Mouse (Mus musculus): ENCODE measurements around the gene Olfr281. TPM values are rescaled to one million over a fixed set of nuclear protein-coding genes. Genes with fewer than 3 reads are reported as not detected.

Olfr281 gene
- polyA plus RNA-seq, 1 experiment from 2014 or later: not detected

DNA sequence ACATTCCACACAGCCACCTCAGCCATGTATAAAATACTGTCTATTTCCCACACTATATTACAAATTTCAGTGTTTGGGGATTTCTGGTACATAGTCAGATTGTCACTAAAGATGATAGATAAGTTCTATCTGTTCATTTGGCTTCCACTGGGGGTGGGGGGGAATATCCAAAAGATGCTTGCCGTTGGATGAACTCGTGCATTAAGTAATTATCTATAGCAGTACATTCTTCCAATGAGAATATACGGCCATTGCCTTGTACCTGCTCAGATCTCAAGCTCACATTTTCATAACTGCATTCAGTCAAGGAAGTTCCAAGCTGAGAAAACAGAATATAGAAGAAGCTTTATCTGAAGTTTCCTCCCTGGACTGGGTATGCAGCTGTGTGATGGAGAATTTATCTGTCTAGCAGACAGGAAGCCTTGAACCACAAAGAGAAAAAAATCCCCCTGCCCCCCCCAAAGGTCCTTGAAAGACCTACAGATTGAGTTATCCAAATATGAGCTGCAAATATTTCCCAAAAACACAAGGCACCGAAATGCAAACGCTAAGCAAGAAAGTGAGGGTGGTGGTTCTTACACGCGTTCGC is 34.1 kb downstream of the Olfr281 start:
- Histone ChIP-seq H3K27me3 (replicated peaks) (no peaks in the 10 kb centered on the region), H3K4me1 (no peaks in the 10 kb centered on the region), H3K4me2 (no peak overlapping the region), H3K36me3 (no peaks in the 10 kb centered on the region), H3K9ac (no peak overlapping the region), H3K27ac (replicated peaks) (no peak overlapping the region), H3K9me3 (no peaks in the 10 kb centered on the region), H3K4me3 (no peak overlapping the region)
- no peak for ATAC-seq (ENCODE audit: extremely low read depth, insufficient number of reproducible peaks, low FRiP score, low TSS enrichment)
- WGBS: 87% methylated on average over 8 of the region's 8 CpGs

DNA sequence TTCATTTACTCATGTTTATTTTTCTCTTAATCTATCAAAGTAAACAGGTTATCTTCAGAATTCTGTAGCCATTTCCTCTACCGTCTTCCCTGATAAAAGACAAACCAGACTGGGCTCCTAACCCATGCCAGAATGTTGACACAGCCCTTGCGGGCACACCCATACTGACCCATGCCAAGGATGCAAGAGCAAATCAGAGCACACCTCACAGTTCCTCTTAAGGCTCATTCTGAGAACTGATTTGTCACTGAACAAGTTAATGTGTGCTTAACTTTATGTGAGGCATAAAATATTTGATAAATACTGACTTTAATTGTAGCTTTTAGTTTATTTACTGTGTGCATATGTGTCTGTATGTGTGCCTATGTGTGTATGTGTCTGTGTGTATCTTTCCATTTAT is 38.9 kb downstream of the Olfr281 start:
- Histone ChIP-seq H3K9ac (no peak overlapping the region), H3K9me3 (no peaks in the 10 kb centered on the region), H3K36me3 (no peaks in the 10 kb centered on the region), H3K4me3 (no peak overlapping the region), H3K27ac (replicated peaks) (no peak overlapping the region), H3K27me3 (replicated peaks) (no peaks in the 10 kb centered on the region), H3K4me2 (no peak overlapping the region), H3K4me1 (no peaks in the 10 kb centered on the region)
- ATAC-seq (ENCODE audit: extremely low read depth, insufficient number of reproducible peaks, low FRiP score, low TSS enrichment): no peak
- 47% methylated on average over 2 of the region's 2 CpGs for WGBS

DNA sequence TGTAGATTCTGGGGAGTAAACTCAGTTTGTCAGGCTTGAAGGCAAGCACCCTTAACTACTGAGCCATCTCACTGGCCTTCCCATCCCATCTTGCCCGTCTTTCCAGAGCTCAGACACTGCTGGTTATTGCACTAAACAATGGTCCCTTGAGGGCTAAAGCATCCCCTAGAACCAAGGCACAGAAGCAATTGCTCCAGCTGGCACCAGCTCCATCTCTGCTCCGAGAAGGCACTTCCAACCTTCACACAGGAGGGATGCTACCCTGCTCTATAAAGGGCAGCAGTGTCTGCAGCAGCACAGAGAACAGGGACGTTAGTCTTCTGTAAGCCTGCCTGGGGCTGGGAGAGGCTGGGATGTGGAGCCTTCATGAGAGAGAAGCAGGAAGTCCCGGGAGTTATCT is 39.7 kb downstream of the Olfr281 start, which contains the start of gene Olfr279:
Gene Olfr279 (plus strand): TSS at position 301 of the 400 bp plus-strand sequence.
- H3K27me3 ChIP-seq (replicated peaks): no peaks in the 10 kb centered on the region
- no peak within 1 kb of the TSS for H3K4me3 ChIP-seq
- no peak for ATAC-seq (ENCODE audit: extremely low read depth, insufficient number of reproducible peaks, low FRiP score, low TSS enrichment)
- no peaks in the 10 kb centered on the region for H3K4me1 ChIP-seq
- H3K36me3 ChIP-seq: no peaks in the 10 kb centered on the region
- no peaks in the 10 kb centered on the region for H3K9me3 ChIP-seq
- no peak within 1 kb of the TSS for H3K27ac ChIP-seq (replicated peaks)
- 38% methylated on average over 4 of the region's 4 CpGs for WGBS
- H3K4me2 ChIP-seq: no peak within 1 kb of the TSS
- no peak within 1 kb of the TSS for H3K9ac ChIP-seq

DNA sequence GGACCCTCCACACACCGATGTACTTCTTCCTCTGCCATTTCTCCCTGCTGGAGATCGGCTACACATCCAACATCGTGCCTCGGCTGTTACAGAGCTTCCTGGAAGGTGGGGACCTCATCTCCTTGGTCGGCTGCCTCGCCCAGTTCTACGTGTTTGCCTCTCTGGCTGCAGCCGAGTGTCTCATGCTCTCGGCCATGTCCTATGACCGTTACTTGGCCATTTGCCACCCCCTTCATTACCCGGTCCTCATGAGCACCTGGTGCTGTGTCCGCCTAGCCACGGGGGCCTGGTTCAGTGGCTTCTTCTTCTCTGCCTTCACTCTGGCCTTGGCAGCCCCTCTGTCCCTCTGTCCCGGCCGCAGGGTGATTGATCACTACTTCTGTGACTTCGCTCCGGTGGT is 45.2 kb downstream of the Olfr281 start:
- no peak for ATAC-seq (ENCODE audit: extremely low read depth, insufficient number of reproducible peaks, low FRiP score, low TSS enrichment)
- H3K9me3 ChIP-seq: no peaks in the 10 kb centered on the region
- H3K4me2 ChIP-seq: no peak overlapping the region
- no peak overlapping the region for H3K9ac ChIP-seq
- 74% methylated on average over 17 of the region's 17 CpGs for WGBS
- H3K4me3 ChIP-seq: no peak overlapping the region
- H3K27me3 ChIP-seq (replicated peaks): peaks cover 4% of the 10 kb centered on the region; the same call in 1 of the 2 replicates
- no peak overlapping the region for H3K27ac ChIP-seq (replicated peaks)
- H3K4me1 ChIP-seq: no peaks in the 10 kb centered on the region
- H3K36me3 ChIP-seq: no peaks in the 10 kb centered on the region

DNA sequence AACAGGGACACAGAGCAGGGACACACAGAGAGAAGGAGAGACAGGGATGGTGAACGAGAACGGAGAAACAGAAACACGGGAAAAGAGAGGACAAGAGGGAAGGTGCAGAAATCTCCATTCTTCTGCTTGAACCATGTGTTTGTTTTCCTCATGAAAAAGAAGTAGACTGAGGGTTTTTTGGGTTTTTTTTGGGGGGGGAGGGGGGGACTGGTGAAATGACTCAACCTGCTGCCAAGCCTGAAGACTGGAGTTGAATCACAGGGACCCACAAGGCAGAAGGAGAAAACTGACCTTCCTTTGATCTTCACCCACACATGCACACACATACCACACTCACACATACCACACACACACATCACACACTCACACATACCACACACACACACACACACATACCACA is 50.9 kb downstream of the Olfr281 start:
- H3K27ac ChIP-seq (replicated peaks): no peak overlapping the region
- H3K4me1 ChIP-seq: 0 out of 2 replicates have a peak, but pooled peaks cover 3% of the 10 kb centered on the region
- ATAC-seq (ENCODE audit: extremely low read depth, insufficient number of reproducible peaks, low FRiP score, low TSS enrichment): no peak
- no peaks in the 10 kb centered on the region for H3K36me3 ChIP-seq
- H3K9me3 ChIP-seq: no peaks in the 10 kb centered on the region
- H3K4me2 ChIP-seq: no peak overlapping the region
- no peak overlapping the region for H3K4me3 ChIP-seq
- peaks cover 15% of the 10 kb centered on the region; the same call in 1 of the 2 replicates for H3K27me3 ChIP-seq (replicated peaks)
- 77% methylated on average over 3 of the region's 3 CpGs for WGBS
- H3K9ac ChIP-seq: no peak overlapping the region

DNA sequence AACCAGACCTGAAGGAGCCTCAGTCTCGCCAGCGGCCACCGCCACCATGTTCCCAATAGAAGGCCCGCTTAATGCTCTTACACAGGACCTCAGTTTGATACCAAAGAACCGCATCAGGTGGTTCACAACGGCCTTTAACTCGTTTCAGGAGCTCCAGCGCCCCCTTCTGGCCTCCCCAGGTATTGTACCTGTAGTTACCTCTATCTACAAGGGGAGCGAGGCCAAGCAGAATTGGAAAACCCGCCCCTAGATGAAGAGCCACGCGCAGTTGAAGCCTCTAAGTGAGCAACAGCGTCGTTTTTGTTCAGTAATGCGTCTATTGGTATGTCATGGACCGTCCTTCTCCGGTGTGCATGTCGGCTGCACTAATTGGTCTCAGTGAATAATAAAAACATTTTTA is 52.1 kb downstream of the Olfr281 start:
- ATAC-seq (ENCODE audit: extremely low read depth, insufficient number of reproducible peaks, low FRiP score, low TSS enrichment): no peak
- H3K9ac ChIP-seq: no peak overlapping the region
- H3K27me3 ChIP-seq (replicated peaks): peaks cover 15% of the 10 kb centered on the region; the same call in 1 of the 2 replicates
- H3K27ac ChIP-seq (replicated peaks): no peak overlapping the region
- no peaks in the 10 kb centered on the region for H3K9me3 ChIP-seq
- H3K4me3 ChIP-seq: no peak overlapping the region
- WGBS: 10% methylated on average over 18 of the region's 18 CpGs
- 0 out of 2 replicates have a peak, but pooled peaks cover 3% of the 10 kb centered on the region for H3K4me1 ChIP-seq
- H3K4me2 ChIP-seq: no peak overlapping the region
- H3K36me3 ChIP-seq: no peaks in the 10 kb centered on the region

DNA sequence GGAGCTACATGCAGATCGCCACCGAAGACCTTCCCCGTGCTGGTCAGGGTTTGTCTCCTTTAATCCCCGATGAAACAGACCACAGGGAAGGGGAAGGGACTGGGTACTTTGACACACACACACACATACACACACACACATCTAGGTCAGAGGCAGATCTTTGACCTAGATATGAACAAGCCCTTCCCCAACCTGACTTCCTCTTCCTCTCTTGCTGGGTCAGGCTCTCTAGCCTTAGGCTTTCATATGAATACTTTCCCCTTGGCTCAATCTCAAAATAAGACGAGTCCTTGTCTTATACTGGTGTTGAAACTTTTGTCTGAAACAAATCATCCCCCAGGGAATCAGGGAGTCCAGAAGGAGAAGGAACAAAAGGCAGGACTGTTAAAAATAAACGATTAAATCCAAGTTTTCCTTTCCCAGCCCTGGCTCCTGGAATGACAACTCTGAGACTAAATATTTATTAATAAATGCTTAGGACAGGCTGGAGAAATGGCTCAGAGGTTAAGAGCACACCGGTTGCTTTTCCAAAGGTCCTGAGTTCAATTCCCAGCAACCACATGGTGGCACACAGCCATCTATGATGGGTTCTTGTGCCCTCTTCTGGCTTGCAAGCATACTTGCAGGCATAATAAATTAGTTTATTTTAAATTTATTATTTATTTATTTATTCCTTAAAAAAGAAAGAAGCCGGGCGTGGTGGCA is 54.0 kb downstream of the Olfr281 start:
- no peak overlapping the region for H3K4me2 ChIP-seq
- 64% methylated on average over 9 of the region's 9 CpGs for WGBS
- peaks cover 11% of the 10 kb centered on the region; the same call in 1 of the 2 replicates for H3K27me3 ChIP-seq (replicated peaks)
- no peak overlapping the region for H3K4me3 ChIP-seq
- no peak overlapping the region for H3K9ac ChIP-seq
- ATAC-seq (ENCODE audit: extremely low read depth, insufficient number of reproducible peaks, low FRiP score, low TSS enrichment): no peak
- no peak overlapping the region for H3K27ac ChIP-seq (replicated peaks)
- no peaks in the 10 kb centered on the region for H3K9me3 ChIP-seq
- no peaks in the 10 kb centered on the region for H3K36me3 ChIP-seq
- peaks cover 13% of the 10 kb centered on the region for H3K4me1 ChIP-seq

DNA sequence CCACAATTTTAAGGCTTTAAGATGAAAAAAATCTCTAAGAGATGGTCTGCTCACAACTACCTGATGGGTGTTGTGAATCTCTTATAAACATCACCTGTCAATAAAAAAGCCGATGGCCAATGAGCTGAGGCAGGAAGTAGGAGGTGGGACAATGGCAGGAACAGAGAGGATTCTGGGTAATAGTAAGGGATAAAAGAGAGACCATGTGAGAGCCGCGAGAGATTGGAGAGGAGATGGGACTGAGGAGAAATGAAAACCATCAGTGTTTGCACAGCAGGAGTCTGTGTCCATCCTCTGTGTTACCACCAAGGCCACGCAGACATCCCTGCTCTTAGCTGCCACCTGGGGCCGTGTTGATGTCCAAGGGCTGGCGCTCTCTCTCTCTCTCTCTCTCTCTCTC is 54.9 kb downstream of the Olfr281 start:
- WGBS: 78% methylated on average over 6 of the region's 6 CpGs
- Histone ChIP-seq H3K36me3 (no peaks in the 10 kb centered on the region), H3K4me1 (peaks cover 21% of the 10 kb centered on the region), H3K27me3 (replicated peaks) (peaks cover 11% of the 10 kb centered on the region; the same call in 1 of the 2 replicates), H3K4me3 (no peak overlapping the region), H3K27ac (replicated peaks) (no peak overlapping the region), H3K9ac (no peak overlapping the region), H3K4me2 (no peak overlapping the region), H3K9me3 (no peaks in the 10 kb centered on the region)
- ATAC-seq (ENCODE audit: extremely low read depth, insufficient number of reproducible peaks, low FRiP score, low TSS enrichment): no peak

DNA sequence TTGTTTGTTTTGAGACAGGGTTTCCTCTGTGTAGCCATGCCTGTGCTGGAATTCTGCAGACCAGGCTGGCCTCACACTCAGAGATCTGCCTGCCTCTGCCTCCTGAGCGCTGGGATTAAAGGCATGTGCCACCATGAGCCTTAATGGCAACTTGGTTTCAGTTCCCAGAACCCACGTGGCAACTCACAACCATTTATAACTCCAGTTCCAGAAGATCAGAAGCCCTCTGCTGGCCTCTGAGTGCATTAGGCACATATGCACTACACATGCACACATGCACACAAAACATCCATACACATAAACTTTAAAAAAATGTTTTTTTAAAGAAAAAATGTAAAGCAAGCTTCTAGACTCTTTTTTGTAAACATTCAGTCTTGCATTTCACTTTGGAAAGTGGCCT is 57.0 kb downstream of the Olfr281 start:
- ATAC-seq (ENCODE audit: extremely low read depth, insufficient number of reproducible peaks, low FRiP score, low TSS enrichment): no peak
- no peak overlapping the region for H3K27ac ChIP-seq (replicated peaks)
- H3K4me3 ChIP-seq: no peak overlapping the region
- H3K27me3 ChIP-seq (replicated peaks): peaks cover 5% of the 10 kb centered on the region; the same call in 1 of the 2 replicates
- no peaks in the 10 kb centered on the region for H3K9me3 ChIP-seq
- 59% methylated on average over 2 of the region's 2 CpGs for WGBS
- H3K9ac ChIP-seq: no peak overlapping the region
- H3K36me3 ChIP-seq: no peaks in the 10 kb centered on the region
- no peak overlapping the region for H3K4me2 ChIP-seq
- peaks cover 33% of the 10 kb centered on the region for H3K4me1 ChIP-seq

Other genes starting within 250 kb of the Olfr281 start
- not detected in 2 replicates for gene Gm44579, start 231.6 kb upstream of the Olfr281 start, polyA plus RNA-seq (2015; fragmentation: Nextera tagmentation; extraction: Ambion mirVana)
- gene Olfr287, start 231.5 kb upstream of the Olfr281 start, polyA plus RNA-seq (2015; fragmentation: Nextera tagmentation; extraction: Ambion mirVana): not detected in 2 replicates
- gene Olfr286, start 218.1 kb upstream of the Olfr281 start, polyA plus RNA-seq (2015; fragmentation: Nextera tagmentation; extraction: Ambion mirVana): not detected in 2 replicates
- gene H1fnt, start 195.3 kb upstream of the Olfr281 start, polyA plus RNA-seq (2015; fragmentation: Nextera tagmentation; extraction: Ambion mirVana): not detected in 2 replicates
- 1.1 TPM in 2 replicates for gene Zfp641, start 156.4 kb upstream of the Olfr281 start, polyA plus RNA-seq (2015; fragmentation: Nextera tagmentation; extraction: Ambion mirVana)
- not detected in 2 replicates for gene Olfr285, start 135.2 kb upstream of the Olfr281 start, polyA plus RNA-seq (2015; fragmentation: Nextera tagmentation; extraction: Ambion mirVana)
- not detected in 2 replicates for gene Olfr284, start 111.6 kb upstream of the Olfr281 start, polyA plus RNA-seq (2015; fragmentation: Nextera tagmentation; extraction: Ambion mirVana)
- not detected in 2 replicates for gene Olfr283, start 71.6 kb upstream of the Olfr281 start, polyA plus RNA-seq (2015; fragmentation: Nextera tagmentation; extraction: Ambion mirVana)
- gene Olfr282, start 21.4 kb upstream of the Olfr281 start, polyA plus RNA-seq (2015; fragmentation: Nextera tagmentation; extraction: Ambion mirVana): not detected in 2 replicates
- not detected in 2 replicates for gene OR5BS1P, start 17.3 kb downstream of the Olfr281 start, polyA plus RNA-seq (2015; fragmentation: Nextera tagmentation; extraction: Ambion mirVana)
- gene Lalba, start 30.1 kb downstream of the Olfr281 start, polyA plus RNA-seq (2015; fragmentation: Nextera tagmentation; extraction: Ambion mirVana): not detected in 2 replicates
- gene Olfr279, start 39.8 kb downstream of the Olfr281 start, polyA plus RNA-seq (2015; fragmentation: Nextera tagmentation; extraction: Ambion mirVana): not detected in 2 replicates
- gene Kansl2, start 81.7 kb downstream of the Olfr281 start, polyA plus RNA-seq (2015; fragmentation: Nextera tagmentation; extraction: Ambion mirVana): 80.4 and 81.1 TPM in 2 replicates
- gene Ccnt1, start 118.3 kb downstream of the Olfr281 start, polyA plus RNA-seq (2015; fragmentation: Nextera tagmentation; extraction: Ambion mirVana): 35.2 and 35.8 TPM in 2 replicates
- 0.29 and 0.48 TPM in 2 replicates for gene 4930415O20Rik, start 118.4 kb downstream of the Olfr281 start, polyA plus RNA-seq (2015; fragmentation: Nextera tagmentation; extraction: Ambion mirVana)
- 29.0 and 32.4 TPM in 2 replicates for gene Adcy6, start 157.5 kb downstream of the Olfr281 start, polyA plus RNA-seq (2015; fragmentation: Nextera tagmentation; extraction: Ambion mirVana)
- 9.5 and 10.8 TPM in 2 replicates for gene Cacnb3, start 178.3 kb downstream of the Olfr281 start, polyA plus RNA-seq (2015; fragmentation: Nextera tagmentation; extraction: Ambion mirVana)
- gene Ddx23, start 210.3 kb downstream of the Olfr281 start, polyA plus RNA-seq (2015; fragmentation: Nextera tagmentation; extraction: Ambion mirVana): 16.5 and 20.8 TPM in 2 replicates
- gene Rnd1, start 224.9 kb downstream of the Olfr281 start, polyA plus RNA-seq (2015; fragmentation: Nextera tagmentation; extraction: Ambion mirVana): 1.3 TPM in 2 replicates

Measured in heart, embryonic 13.5 days (tissue).